Mouse (Mus musculus): ENCODE results near the gene Gm45015. TPM values are rescaled to one million over a fixed set of nuclear protein-coding genes. Genes with fewer than 3 reads are reported as not detected.

Gene Gm45015
- polyA plus RNA-seq, 1 experiment from 2014 or later: not detected

Other genes with a start within 250 kb of the Gm45015 start
- 4.3 and 4.5 TPM in 2 replicates for gene Xlr3a, start 239.7 kb downstream of the Gm45015 start, polyA plus RNA-seq (2014; fragmentation: Nextera tagmentation; extraction: Ambion mirVana)
- gene Gm14685, start 219.8 kb downstream of the Gm45015 start, polyA plus RNA-seq (2014; fragmentation: Nextera tagmentation; extraction: Ambion mirVana): 0.13 TPM in 1 of 2 replicates, not detected in the other
- gene Xlr5b, start 188.0 kb downstream of the Gm45015 start, polyA plus RNA-seq (2014; fragmentation: Nextera tagmentation; extraction: Ambion mirVana): not detected in 2 replicates
- gene DXBay18, start 187.4 kb downstream of the Gm45015 start, polyA plus RNA-seq (2014; fragmentation: Nextera tagmentation; extraction: Ambion mirVana): not detected in 2 replicates
- gene Spin2d, start 159.9 kb downstream of the Gm45015 start, polyA plus RNA-seq (2014; fragmentation: Nextera tagmentation; extraction: Ambion mirVana): not detected in 2 replicates
- 5.2 and 8.1 TPM in 2 replicates for gene Xlr3b, start 144.6 kb downstream of the Gm45015 start, polyA plus RNA-seq (2014; fragmentation: Nextera tagmentation; extraction: Ambion mirVana)
- 3.3 and 3.8 TPM in 2 replicates for gene Xlr4b, start 122.5 kb downstream of the Gm45015 start, polyA plus RNA-seq (2014; fragmentation: Nextera tagmentation; extraction: Ambion mirVana)
- gene F8a, start 108.5 kb downstream of the Gm45015 start, polyA plus RNA-seq (2014; fragmentation: Nextera tagmentation; extraction: Ambion mirVana): 6.2 and 6.5 TPM in 2 replicates
- gene Xlr4c, start 93.7 kb downstream of the Gm45015 start, polyA plus RNA-seq (2014; fragmentation: Nextera tagmentation; extraction: Ambion mirVana): 0.53 and 1.2 TPM in 2 replicates
- gene Xlr3c, start 71.5 kb downstream of the Gm45015 start, polyA plus RNA-seq (2014; fragmentation: Nextera tagmentation; extraction: Ambion mirVana): not detected in 2 replicates
- not detected in 2 replicates for gene Xlr5a, start 43.9 kb downstream of the Gm45015 start, polyA plus RNA-seq (2014; fragmentation: Nextera tagmentation; extraction: Ambion mirVana)
- gene Xlr5c, start 43.9 kb downstream of the Gm45015 start, polyA plus RNA-seq (2014; fragmentation: Nextera tagmentation; extraction: Ambion mirVana): not detected in 2 replicates
- 8.4 TPM in 2 replicates for gene Zfp275, start 5.8 kb upstream of the Gm45015 start, polyA plus RNA-seq (2014; fragmentation: Nextera tagmentation; extraction: Ambion mirVana)
- not detected in 2 replicates for gene Gm18336, start 61.9 kb upstream of the Gm45015 start, polyA plus RNA-seq (2014; fragmentation: Nextera tagmentation; extraction: Ambion mirVana)
- gene Zfp92, start 74.3 kb upstream of the Gm45015 start, polyA plus RNA-seq (2014; fragmentation: Nextera tagmentation; extraction: Ambion mirVana): 0.06 TPM in 1 of 2 replicates, not detected in the other
- not detected in 2 replicates for gene Trex2, start 98.5 kb upstream of the Gm45015 start, polyA plus RNA-seq (2014; fragmentation: Nextera tagmentation; extraction: Ambion mirVana)
- 66.2 and 67.8 TPM in 2 replicates for gene Haus7, start 122.2 kb upstream of the Gm45015 start, polyA plus RNA-seq (2014; fragmentation: Nextera tagmentation; extraction: Ambion mirVana)
- 21.5 and 22.9 TPM in 2 replicates for gene Bgn, start 146.8 kb upstream of the Gm45015 start, polyA plus RNA-seq (2014; fragmentation: Nextera tagmentation; extraction: Ambion mirVana)
- gene Atp2b3, start 166.2 kb upstream of the Gm45015 start, polyA plus RNA-seq (2014; fragmentation: Nextera tagmentation; extraction: Ambion mirVana): 0.09 and 0.10 TPM in 2 replicates